Mouse (Mus musculus): ENCODE measurements around the gene Clic1. TPM values are rescaled to one million over a fixed set of nuclear protein-coding genes. Genes with fewer than 3 reads are reported as not detected.

The Clic1 gene
- total RNA-seq, 2 experiments from 2014 or later, result 9.2 to 9.6 TPM

DNA sequence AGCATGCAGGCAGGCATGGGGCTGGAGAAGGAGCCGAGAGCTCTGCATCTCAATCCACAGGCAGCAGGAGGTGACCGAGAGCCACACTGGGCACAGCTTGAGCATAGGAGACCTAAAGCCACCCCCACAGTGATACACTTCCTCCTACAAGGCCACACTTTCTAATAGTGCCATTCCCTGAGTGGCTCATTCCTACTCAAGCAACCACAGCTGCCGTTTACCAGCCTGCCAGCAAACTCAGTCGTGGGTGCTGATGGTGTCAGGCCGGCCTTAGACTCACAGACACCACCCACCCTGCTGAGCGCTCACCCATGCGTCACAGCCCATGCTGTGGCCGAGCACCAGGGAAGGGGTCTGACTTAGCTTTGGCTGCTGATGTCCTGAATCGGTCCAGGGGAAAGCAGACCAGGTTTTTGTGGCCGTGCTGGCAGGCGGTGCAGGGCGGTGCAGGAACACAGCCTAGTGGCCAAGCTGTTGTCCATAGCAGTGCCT lies 47.4 kb downstream of the Clic1 start:
- H3K27ac ChIP-seq, result peak overlapping the region; percentile 43; the same call in 1 of the 2 replicates
- peak; percentile 37 to 43 for DNase-seq (ENCODE audit: low spot score in 2 of 2)
- peak; percentile 67 for TF ChIP-seq CTCF (conservative IDR thresholded peaks at IDR 0.05)
- H3K4me3 ChIP-seq, result no peak overlapping the region

DNA sequence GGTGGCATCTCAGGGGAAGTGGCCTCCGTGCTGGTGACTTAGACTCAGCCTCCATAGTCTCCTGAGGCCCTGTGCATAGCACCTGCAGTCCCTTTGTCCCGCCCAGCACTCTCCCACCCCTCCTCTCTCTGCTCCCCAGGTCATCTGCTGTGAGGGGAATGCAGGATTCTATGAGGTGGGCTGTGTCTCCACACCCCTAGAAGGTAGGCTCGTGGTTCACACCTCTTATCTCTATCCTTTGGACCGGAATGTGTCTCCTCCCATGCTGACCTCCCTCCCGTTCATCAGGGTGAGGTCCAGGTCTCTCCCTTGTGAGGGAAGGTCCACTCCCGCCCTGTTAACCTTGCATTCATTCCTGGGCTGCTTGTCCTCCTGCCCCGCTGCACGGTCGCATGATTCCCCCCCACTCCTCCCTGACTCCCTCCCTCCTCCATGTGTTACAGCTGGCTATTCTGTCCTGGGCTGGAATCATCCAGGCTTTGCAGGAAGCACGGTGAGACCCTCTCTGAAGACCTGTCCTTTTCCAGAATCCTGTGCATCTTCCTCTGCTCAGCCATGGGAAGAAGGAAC lies 50.5 kb downstream of the Clic1 start:
- no peak for TF ChIP-seq CTCF (conservative IDR thresholded peaks at IDR 0.05)
- Histone ChIP-seq H3K27ac (no peak overlapping the region), H3K4me3 (no peak overlapping the region)
- no peak for DNase-seq (ENCODE audit: low spot score in 2 of 2)

DNA sequence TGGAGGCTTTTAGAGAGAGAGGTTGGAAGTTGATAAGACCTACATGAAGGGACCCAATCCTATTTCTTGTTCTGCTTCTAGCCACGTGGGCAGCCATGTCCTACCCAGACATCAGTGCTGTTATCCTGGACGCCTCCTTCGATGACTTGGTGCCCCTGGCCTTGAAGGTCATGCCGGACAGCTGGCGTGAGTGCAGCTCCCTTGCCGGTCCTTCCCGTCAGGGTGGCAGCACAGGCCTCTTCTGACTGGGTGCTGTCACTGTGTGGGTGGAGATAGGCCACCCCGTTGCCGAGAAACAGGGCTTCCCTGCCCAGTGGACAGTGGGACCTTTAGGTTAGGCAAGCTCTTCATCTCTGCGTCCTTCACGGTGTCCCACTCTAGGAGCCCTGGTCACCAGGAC lies 51.4 kb downstream of the Clic1 start:
- H3K27ac ChIP-seq, result no peak overlapping the region
- H3K4me3 ChIP-seq, result no peak overlapping the region
- TF ChIP-seq CTCF (conservative IDR thresholded peaks at IDR 0.05), result no peak
- DNase-seq (ENCODE audit: low spot score in 2 of 2), result no peak

DNA sequence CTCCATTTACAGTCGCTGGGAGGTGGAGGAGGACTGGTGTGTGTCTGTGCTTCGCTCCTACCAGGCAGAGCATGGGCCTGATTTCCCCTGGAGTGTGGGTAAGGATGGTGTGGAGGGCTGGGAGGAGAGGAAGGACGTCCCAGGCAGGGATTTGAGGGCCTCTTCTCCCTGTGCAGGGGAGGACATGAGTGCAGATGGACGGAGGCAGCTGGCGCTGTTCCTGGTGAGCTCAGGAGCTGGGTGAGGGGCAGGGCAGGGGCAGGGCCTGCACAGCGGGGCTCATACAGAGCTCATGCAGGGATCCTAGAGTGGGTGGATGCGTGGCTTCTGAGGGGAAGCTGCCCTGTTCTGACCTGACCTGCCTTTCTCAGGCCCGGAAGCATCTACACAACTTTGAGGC lies 52.5 kb downstream of the Clic1 start:
- Histone ChIP-seq H3K27ac (no peak overlapping the region), H3K4me3 (no peak overlapping the region)
- DNase-seq (ENCODE audit: low spot score in 2 of 2), result no peak
- no peak for TF ChIP-seq CTCF (conservative IDR thresholded peaks at IDR 0.05)

DNA sequence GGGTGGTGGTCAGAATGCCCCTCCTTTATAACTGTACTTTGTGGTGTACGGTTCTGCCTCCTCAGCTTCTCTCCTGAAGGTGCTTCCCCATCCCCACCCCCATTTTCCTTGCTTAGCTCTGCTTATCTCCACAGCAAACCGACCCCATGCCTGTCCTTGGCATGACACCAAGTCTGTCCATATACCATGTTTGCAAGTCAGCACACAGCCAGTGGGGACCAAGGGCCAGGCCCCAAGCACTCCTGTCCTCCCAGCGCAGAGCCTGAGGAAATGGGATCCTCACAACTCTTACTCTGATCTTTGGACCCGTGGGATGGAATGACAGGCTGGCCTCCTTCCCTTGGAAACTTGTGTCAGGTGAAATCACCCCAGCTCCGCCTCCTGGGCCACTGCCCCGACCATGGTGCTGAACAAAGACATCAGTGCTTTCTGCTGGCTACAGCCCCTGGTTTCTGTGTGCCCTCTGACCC lies 53.5 kb downstream of the Clic1 start:
- Histone ChIP-seq H3K4me3 (no peak overlapping the region), H3K27ac (no peak overlapping the region)
- no peak for DNase-seq (ENCODE audit: low spot score in 2 of 2)
- TF ChIP-seq CTCF (conservative IDR thresholded peaks at IDR 0.05), result no peak

DNA sequence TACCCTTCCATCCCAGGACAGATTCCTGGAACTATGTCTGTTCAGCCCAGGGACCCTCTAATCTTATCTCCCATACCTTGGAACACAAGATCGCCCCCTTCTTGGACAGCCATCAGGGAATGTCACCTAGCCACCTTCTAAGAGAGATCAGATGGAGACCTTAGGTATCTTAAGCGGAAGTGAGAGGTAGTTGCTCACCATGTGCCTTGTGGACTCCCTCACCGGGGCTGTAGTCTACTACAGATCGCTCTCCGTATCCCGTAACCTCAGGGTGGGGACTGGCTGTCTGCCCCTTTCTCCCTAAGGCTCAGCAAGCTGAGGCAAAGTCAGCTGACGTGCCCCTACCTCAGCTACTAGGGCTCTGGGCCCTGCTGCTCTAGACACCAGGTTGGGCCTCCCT lies 54.3 kb downstream of the Clic1 start:
- no peak for DNase-seq (ENCODE audit: low spot score in 2 of 2)
- TF ChIP-seq CTCF (conservative IDR thresholded peaks at IDR 0.05), result no peak
- Histone ChIP-seq H3K4me3 (no peak overlapping the region), H3K27ac (no peak overlapping the region)

DNA sequence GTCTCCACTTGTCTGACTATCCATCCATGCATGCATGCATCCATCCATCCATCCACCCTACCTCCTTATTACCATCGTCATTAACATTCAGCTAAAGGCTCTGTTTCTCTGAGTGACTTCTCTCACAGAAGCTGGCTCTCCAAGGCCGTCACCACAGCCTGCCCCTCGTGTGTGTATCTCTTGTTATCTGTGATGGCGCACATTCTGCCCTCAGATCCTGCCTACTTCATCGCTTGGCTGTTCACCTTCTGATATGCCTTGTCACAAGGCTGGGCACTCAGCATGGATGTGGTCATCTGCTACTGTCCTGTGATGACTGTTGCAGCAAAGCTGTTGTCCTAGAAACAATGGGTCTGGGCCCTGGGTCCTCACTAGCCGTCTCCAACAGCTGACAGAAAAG lies 55.0 kb downstream of the Clic1 start:
- TF ChIP-seq CTCF (conservative IDR thresholded peaks at IDR 0.05), result no peak
- Histone ChIP-seq H3K27ac (no peak overlapping the region), H3K4me3 (no peak overlapping the region)
- DNase-seq (ENCODE audit: low spot score in 2 of 2), result no peak

DNA sequence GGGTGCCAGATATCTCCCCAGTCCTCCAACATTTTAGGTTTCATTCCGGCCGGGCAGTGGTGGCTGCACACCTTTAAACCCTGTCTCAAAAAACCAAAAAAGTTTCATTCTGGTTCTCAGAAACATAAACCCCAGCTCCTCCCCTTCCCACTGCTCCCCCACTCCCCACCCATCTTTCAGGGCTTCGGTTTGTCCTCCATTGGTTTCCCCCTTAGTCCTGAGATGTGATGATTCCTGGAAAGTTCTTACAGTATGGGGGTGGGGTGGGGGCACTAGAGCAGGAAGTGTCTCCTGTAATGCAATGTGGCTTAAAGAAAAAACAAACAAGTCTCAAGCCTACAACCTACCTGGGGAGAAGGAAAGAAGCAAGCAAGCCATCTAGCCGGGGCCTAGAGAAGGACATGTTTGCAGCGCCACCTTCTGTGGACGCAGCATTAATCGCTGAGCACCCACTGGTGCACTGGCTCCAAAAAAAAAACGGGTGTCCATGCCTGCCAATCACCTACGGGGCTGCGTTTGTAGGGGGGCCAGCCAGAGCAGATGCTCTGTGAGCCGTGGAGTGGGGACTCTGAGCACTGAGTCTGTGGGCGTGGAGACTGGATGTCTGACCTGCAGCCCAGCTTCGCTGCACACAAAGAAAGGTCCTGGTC lies 56.1 kb downstream of the Clic1 start:
- Histone ChIP-seq H3K4me3 (no peak overlapping the region), H3K27ac (no peak overlapping the region)
- peak; percentile 71 for TF ChIP-seq CTCF (conservative IDR thresholded peaks at IDR 0.05)
- no peak for DNase-seq (ENCODE audit: low spot score in 2 of 2)

DNA sequence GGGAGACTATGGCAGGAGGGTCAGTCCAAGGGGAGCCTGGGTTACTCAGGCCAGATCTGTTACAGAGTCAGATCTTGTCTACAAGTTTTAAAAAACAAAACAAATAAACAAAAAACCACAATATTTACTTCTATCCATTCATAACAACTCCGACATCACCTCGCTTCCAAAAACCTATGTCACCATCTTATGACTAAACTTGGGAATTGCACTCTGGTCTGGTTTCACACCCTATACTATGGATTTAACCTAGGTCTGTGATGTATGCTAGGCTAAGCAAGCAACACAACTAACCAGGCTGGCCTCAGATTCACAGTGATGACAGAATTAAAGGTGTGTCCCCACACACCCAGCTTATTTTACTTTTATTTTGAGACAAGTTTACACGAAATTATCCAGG lies 56.8 kb downstream of the Clic1 start:
- H3K27ac ChIP-seq, result no peak overlapping the region

DNA sequence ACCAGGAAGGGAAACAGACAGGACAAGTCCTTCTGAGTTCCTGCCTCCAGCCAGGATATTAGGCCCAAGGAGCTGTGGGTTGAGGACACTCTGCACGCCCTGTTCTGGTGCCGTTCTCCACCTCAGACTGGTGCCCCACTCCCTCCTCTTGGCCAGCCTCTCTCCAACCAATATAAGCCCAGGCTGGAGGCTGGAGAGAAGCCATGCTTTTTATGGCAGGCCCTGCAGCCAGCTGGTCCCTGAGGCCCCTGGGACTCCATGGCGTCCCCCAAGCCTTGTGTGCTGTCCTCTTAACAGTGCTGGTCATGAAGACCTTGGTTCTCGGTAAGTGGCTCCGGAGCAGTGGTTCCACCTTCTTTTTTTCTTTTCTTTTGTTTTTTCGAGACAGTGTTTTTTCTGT lies 58.3 kb downstream of the Clic1 start, which contains the start of gene Ly6g5c:
Gene Ly6g5c (plus strand): TSS at position 183 of the 400 bp plus-strand sequence.
- Histone ChIP-seq H3K27ac (no peak within 1 kb of the TSS), H3K4me3 (no peak within 1 kb of the TSS)
- TF ChIP-seq CTCF (conservative IDR thresholded peaks at IDR 0.05), result no peak
- no peak for DNase-seq (ENCODE audit: low spot score in 2 of 2)

More for the DNA sequence above, 56.8 kb downstream of the Clic1 start:
- TF ChIP-seq CTCF (conservative IDR thresholded peaks at IDR 0.05), result peak; percentile 50
- DNase-seq (ENCODE audit: low spot score in 2 of 2), result no peak
- H3K4me3 ChIP-seq, result no peak overlapping the region

Other genes starting within 250 kb of the Clic1 start
- gene Cyp21a1, start 245.4 kb upstream of the Clic1 start, total RNA-seq (2021), result under 1 TPM in 1 of 2 experiments, not detected in 1; 0.42 TPM
- 10 to 100 TPM; 55.5 to 61.3 TPM for gene Stk19, start 213.0 kb upstream of the Clic1 start, total RNA-seq (2021)
- gene Dxo, start 212.9 kb upstream of the Clic1 start, total RNA-seq (2021), result 10 to 100 TPM; 39.7 to 42.3 TPM
- 10 to 100 TPM; 75.1 to 78.3 TPM for gene Skiv2l, start 199.8 kb upstream of the Clic1 start, total RNA-seq (2021)
- 10 to 100 TPM; 34.9 to 38.1 TPM for gene Nelfe, start 199.6 kb upstream of the Clic1 start, total RNA-seq (2021)
- not detected for gene Cfb, start 187.4 kb upstream of the Clic1 start, total RNA-seq (2021)
- 1 to 10 TPM; 7.5 to 9.0 TPM for gene Zbtb12, start 170.5 kb upstream of the Clic1 start, total RNA-seq (2021)
- gene Gm20547, start 167.9 kb upstream of the Clic1 start, total RNA-seq (2021), result not detected
- gene C2, start 151.7 kb upstream of the Clic1 start, total RNA-seq (2021), result 1 to 10 TPM; 1.1 to 1.8 TPM
- gene Ehmt2, start 151.5 kb upstream of the Clic1 start, total RNA-seq (2021), result 100 to 1,000 TPM; 181 to 190 TPM
- gene Slc44a4, start 135.5 kb upstream of the Clic1 start, total RNA-seq (2021), result under 1 TPM in 1 of 2 experiments, not detected in 1; 0.29 TPM
- gene Neu1, start 118.7 kb upstream of the Clic1 start, total RNA-seq (2021), result 10 to 100 TPM; 39.4 to 43.1 TPM
- 10 to 100 TPM; 21.4 to 24.7 TPM for gene Hspa1b, start 90.7 kb upstream of the Clic1 start, total RNA-seq (2021)
- not detected for gene Gm20481, start 80.1 kb upstream of the Clic1 start, total RNA-seq (2021)
- 10 to 100 TPM; 16.9 to 18.1 TPM for gene Hspa1a, start 77.8 kb upstream of the Clic1 start, total RNA-seq (2021)
- gene Hspa1l, start 77.3 kb upstream of the Clic1 start, total RNA-seq (2021), result under 1 TPM; 0.44 to 0.49 TPM
- 10 to 100 TPM; 15.9 to 21.8 TPM for gene Lsm2, start 68.1 kb upstream of the Clic1 start, total RNA-seq (2021)
- 10 to 100 TPM; 48.2 to 55.1 TPM for gene Vars, start 49.0 kb upstream of the Clic1 start, total RNA-seq (2021)
- gene Vwa7, start 33.4 kb upstream of the Clic1 start, total RNA-seq (2021), result under 1 TPM; 0.20 to 0.26 TPM
- gene Sapcd1, start 21.9 kb upstream of the Clic1 start, total RNA-seq (2021), result under 1 TPM in 1 of 2 experiments, not detected in 1; 0.67 TPM
- gene Msh5, start 3.2 kb upstream of the Clic1 start, total RNA-seq (2021), result 1 to 10 TPM in 1 of 2 experiments, under 1 TPM in 1; 0.26 to 1.1 TPM
- gene Ddah2, start 9.1 kb downstream of the Clic1 start, total RNA-seq (2021), result 10 to 100 TPM; 13.7 to 15.8 TPM
- not detected for gene Ly6g6c, start 15.4 kb downstream of the Clic1 start, total RNA-seq (2021)
- not detected for gene Mpig6b, start 16.2 kb downstream of the Clic1 start, total RNA-seq (2021)
- 1 to 10 TPM; 2.5 to 3.5 TPM for gene Ly6g6e, start 26.9 kb downstream of the Clic1 start, total RNA-seq (2021)
- 1 to 10 TPM; 1.1 TPM for gene Ly6g6d, start 28.1 kb downstream of the Clic1 start, total RNA-seq (2021)
- under 1 TPM in 1 of 2 experiments, not detected in 1; 0.52 TPM for gene Ly6g6f, start 35.6 kb downstream of the Clic1 start, total RNA-seq (2021)
- gene Abhd16a, start 39.3 kb downstream of the Clic1 start, total RNA-seq (2021), result 100 to 1,000 TPM; 110 to 113 TPM
- not detected for gene Ly6g5c, start 58.3 kb downstream of the Clic1 start, total RNA-seq (2021)
- gene Ly6g5b, start 65.5 kb downstream of the Clic1 start, total RNA-seq (2021), result under 1 TPM in 1 of 2 experiments, not detected in 1; 0.54 TPM
- 10 to 100 TPM; 15.0 to 15.9 TPM for gene Gpank1, start 71.5 kb downstream of the Clic1 start, total RNA-seq (2021)
- 100 to 1,000 TPM; 170 to 178 TPM for gene Csnk2b, start 72.1 kb downstream of the Clic1 start, total RNA-seq (2021)
- 10 to 100 TPM; 25.2 to 29.3 TPM for gene D17H6S53E, start 76.4 kb downstream of the Clic1 start, total RNA-seq (2021)
- gene Apom, start 82.1 kb downstream of the Clic1 start, total RNA-seq (2021), result under 1 TPM; 0.37 to 0.49 TPM
- gene Bag6, start 85.2 kb downstream of the Clic1 start, total RNA-seq (2021), result 100 to 1,000 TPM; 320 to 334 TPM
- 100 to 1,000 TPM; 339 to 370 TPM for gene Prrc2a, start 114.9 kb downstream of the Clic1 start, total RNA-seq (2021)
- 10 to 100 TPM; 11.1 to 11.8 TPM for gene Aif1, start 126.1 kb downstream of the Clic1 start, total RNA-seq (2021)
- 1 to 10 TPM; 6.2 to 8.6 TPM for gene Lst1, start 138.5 kb downstream of the Clic1 start, total RNA-seq (2021)
- gene Ltb, start 144.5 kb downstream of the Clic1 start, total RNA-seq (2021), result under 1 TPM; 0.76 to 0.77 TPM
- gene Tnf, start 152.0 kb downstream of the Clic1 start, total RNA-seq (2021), result not detected
- gene Lta, start 155.4 kb downstream of the Clic1 start, total RNA-seq (2021), result under 1 TPM; 0.54 to 0.59 TPM
- gene Gm16181, start 170.9 kb downstream of the Clic1 start, total RNA-seq (2021), result not detected
- gene Atp6v1g2, start 183.7 kb downstream of the Clic1 start, total RNA-seq (2021), result 100 to 1,000 TPM; 615 to 646 TPM
- 10 to 100 TPM; 13.3 to 15.1 TPM for gene Nfkbil1, start 185.8 kb downstream of the Clic1 start, total RNA-seq (2021)
- 100 to 1,000 TPM; 230 to 239 TPM for gene Ddx39b, start 191.8 kb downstream of the Clic1 start, total RNA-seq (2021)
- 10 to 100 TPM; 15.7 to 21.2 TPM for gene H2-D1, start 212.8 kb downstream of the Clic1 start, total RNA-seq (2021)